Mouse (Mus musculus): ENCODE measurements around the gene Csf2rb.
"Not testable (repeated sequence)": the region's sequence is repeated elsewhere in the genome, so short reads cannot be mapped to it uniquely, and the experiment has no call there.

DNA sequence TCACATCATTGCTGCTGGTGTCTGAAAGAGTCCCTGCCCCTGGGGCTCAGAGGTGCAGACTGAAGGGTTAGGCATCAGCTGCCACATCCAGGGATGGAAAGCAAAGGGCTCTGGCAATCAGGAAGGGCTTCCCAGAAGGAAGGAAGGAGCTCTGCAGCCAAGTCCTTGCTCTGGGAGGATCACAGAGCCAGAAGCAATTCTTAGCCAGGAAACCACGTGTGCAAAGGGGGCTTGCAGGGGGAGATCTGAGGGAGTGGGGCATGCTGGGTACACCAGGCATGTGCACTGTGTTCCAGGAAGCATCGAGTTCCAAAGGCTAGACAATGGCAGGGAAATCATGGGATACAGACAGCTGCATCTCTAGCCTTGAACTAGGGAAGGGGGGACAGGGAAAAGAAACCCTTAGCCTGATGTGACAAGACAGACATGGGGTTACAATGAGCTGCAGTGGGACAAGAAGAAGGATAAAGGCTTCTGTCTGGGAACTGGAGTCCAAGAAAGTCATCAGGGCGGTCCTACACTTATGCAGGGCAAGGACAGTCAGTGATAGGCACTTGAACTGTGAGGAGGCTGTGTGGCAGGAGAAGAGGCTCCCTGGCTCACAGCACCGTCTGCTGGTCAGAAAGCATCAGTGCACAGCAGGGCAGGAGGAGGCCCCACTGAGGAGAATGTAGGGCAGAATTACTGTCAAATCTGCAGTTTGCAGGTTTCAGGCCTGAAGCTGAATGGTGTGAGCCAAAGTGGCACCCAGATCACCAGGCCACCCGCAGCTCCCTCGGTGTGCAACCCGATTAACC, 14.3 kb downstream of the Csf2rb start:
- not testable (repeated sequence) for TF ChIP-seq EP300 (optimal IDR thresholded peaks at IDR 0.05)
- TF ChIP-seq CTCF (IDR thresholded peaks at IDR 0.05; ENCODE audit: low read depth): peak; percentile 95

Data from stomach, postnatal 0 days (tissue).